Mouse (Mus musculus): ENCODE data around the gene Hectd2. TPM values are rescaled to one million over a fixed set of nuclear protein-coding genes. Genes with fewer than 3 reads are reported as not detected.

Hectd2 gene
- polyA plus RNA-seq, 2 experiments from 2014 or later, result 1.2 to 1.5 TPM

DNA sequence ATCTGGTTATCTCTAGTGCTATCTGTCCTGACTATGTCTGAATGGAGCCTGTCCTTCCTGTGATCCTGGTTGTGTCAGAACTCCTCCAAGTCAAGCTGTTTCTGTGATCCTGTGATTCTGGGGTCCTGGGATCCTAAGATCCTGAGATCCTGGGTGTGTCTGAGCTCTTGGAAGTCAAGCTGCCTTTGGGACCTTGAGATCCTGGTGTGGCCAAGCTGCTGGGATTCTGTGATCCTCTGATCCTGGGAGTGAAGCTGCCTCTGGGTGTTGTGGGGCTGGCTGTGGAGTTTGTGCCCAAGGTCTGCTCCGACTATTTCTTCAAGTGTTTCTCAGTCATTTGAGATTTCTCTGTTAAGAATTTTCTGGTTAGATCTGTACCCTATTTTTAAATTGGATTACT lies 98.2 kb downstream of the Hectd2 start:
- no peak for ATAC-seq

DNA sequence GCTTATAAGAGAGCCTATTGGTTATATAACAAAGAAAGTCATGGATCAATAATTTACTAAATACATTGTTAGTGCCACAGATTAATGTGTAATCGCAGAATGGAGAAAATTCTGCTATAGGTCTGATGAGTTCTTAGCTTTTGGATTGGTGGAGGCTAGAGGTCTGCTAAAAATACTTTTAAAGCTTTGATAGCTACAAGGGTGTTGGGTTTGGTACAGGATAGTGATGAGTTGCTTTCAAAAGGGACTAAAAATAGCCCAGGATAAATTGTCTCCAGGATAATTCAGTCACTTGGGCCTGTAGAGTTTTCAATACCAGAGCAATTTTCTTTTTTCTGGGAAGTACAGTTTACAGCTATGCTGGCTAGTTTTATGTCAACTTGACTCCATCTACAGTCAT lies 108.3 kb downstream of the Hectd2 start:
- ATAC-seq, result no peak

DNA sequence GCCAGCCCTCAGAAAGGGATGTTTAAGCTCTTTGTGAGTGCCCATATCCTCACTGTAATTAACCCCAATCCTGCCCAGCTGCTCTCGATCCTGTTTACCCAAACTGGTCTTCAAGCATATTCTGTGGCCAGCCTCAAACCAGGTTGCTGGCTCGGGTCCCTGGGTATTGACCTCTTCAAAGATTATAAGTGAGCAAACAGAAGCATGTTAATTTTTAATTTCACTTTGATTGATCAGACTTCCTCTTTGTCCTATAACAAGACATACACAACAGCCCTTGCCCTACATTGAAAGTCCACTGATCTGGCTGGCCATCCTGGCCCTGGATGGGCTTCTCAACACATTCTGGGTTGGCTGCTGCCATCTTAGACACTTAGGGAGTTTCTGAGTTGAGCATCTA lies 109.5 kb downstream of the Hectd2 start:
- ATAC-seq, result no peak

DNA sequence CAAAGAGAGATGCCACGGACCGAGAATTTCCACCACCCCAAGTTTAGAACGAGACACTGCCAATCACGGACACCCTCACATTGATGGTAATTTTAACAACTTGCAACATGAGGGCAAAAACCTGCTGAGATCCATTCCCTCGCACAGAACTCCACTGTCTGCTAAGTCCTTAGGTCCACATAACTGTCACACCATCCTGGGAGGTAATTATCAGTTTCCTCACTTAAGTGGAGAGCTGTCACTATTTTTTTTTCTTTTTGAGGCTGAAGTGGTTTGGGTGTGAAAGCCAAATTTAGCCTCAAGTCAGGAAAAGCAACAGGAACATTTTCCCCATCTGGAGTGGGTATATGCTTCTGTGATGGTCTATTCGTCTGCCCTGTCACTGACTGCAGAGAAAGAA lies 110.0 kb downstream of the Hectd2 start:
- no peak for ATAC-seq

DNA sequence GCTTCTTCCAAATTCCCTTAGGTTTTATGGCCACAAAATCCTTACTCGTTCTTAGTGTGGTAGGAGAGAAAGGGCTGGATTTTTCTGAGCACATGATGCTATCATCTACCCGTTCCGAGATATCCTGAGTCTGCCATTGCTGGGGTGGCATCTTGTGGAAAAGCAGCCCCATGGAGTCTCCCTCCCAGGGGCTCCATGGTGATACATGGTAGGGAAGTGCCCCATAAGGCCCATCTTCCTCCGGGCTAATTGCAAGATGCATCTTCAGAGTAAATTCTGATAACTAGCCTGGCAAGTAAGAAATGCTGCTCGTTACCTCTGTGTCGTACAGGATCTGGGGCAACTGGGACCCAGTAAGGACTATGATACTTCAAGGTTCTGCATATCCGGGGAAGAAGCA lies 110.8 kb downstream of the Hectd2 start:
- no peak for ATAC-seq

DNA sequence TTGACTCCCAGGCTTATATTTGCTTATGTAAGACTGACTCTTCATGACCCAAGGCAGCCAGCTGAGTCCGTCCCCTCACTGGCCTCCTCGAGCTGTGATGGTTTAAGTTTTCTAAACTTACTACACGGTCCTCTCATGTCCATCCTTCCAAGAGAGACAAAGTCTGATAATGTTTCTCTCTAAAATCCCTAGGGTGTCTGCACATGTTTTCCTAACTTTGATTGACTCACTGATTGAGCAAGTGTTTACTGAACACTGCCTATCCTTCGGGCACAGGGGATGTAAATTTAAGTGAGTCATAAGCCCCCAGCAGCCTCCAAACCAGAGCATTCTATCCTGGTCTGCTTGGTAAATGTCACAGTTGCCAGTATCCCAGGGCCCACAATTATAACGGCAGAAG lies 111.2 kb downstream of the Hectd2 start:
- no peak for ATAC-seq

DNA sequence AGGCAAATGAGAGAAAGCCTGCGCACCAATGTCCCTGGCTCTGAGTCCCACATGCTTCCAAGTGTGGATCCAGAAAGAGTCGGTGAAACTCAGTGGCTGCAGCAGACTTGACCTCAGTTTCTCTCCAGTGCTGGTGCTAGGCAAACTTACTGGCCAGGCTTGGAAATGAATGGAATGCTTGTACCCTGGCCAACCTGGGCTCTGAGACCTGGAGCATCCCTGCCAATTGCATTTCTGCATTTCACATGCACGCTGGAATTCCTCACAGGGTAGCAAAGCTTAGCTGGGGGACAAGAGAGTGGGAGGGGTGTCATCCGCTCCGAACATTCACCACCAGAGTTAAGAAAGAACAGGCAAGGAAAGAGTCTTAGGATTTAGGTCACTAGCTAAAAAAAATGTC lies 112.0 kb downstream of the Hectd2 start:
- ATAC-seq, result no peak

DNA sequence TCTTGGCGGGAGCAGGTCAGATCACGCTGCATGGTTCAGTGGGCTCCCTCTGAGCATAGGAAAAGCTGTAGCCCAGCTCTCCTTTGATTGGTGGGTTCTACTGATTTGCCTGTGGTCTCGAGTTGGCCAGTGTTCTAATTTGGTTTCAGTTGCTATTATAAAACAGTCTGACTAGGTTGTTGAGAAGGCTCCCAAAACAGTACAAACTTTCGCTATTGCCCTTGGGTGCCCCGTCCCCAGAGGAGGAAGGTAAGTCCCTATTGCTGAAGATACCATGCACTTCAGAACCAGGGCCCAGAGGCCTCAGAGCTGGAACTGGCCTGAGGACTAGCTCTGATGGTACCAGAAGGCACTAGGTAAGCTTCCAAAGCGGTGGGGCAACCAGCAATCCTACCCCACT lies 112.9 kb downstream of the Hectd2 start:
- no peak for ATAC-seq

DNA sequence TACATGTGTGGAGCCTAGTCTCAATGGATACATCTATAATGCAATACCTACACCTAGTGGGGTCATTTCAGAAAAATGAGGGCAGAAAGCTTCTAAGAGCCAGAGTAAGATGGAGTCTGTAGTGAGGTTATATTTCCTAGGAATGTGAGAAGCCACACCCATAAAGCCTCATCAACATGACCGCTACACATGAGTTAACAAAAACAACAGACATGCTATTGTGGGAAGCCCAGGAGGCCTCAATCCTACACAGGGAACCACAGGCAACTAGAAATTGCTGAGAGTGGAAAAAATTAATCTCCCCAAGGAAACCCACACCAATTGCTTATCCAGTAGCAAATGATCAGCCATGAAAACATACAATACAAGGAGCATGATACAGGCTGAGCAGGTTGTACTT lies 113.7 kb downstream of the Hectd2 start:
- ATAC-seq, result no peak

DNA sequence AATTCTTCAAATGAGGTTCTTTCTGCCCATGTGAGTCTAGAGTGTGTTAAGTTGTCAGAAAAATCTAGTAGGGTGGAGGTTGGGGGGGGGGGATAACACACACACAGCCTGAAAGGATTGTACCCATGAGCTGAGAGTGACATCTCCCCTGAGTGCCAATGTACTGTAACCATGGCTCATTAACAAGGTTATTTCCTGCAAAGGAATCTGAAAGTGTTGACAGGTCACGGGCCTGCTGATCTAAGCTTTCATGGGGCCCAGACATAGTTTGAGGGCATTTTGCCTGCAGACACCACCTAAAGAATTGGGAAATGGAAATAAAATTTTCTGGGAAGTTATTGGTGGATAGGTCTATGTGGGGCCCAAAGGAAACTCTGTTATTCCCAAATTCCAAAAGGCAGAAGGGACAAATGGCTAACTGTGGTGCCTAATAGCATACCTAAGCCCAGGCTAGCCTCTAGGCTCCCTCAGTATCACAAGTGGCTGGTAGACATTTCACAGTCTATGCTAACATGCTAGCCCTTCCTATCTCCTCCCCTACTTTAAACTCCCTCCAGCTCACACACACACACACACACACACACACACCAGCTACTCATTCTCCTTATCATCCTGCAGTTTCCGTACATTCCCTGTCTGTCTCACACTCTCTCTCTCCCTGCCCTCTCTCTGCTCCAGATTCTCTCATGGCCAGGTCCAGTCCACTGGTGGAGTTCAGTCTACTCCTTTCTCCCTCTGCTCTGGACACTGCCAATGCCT lies 114.6 kb downstream of the Hectd2 start:
- no peak for ATAC-seq

DNA sequence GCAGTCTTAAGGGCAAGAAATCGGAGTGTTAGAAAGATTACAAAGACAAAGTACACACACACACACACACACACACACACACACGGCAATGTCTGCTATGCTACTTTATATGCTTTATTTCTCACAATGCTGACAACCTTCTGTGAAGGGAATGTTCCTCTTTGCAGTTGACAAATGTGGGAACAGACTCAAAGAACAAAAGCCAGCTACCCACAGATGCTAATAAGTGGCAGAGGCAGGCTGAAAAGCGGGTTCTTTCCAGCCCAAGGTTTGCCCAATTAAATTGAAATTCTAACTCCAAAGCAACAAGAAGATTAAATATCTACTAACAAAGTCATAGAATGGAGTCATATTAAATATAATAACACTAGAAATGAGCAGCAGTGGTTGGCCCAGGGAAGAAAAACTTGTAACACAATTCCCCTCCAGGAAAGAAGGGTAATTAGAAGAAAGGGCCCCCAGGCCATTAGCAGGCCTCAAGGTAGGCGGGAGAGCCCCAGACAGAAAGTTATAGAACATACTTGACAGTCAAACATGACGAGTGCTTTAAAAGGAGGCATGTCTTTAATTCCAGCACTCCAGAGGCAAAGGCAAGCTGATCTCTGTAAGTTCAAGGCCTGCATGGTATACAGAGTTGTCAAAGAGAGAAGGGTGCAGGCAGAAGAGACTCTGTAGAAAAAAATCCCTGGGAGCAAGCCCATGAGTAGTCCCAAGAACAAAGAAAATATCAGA lies 115.4 kb downstream of the Hectd2 start:
- no peak for ATAC-seq

Other genes starting within 250 kb of the Hectd2 start
- gene Pcgf5, start 206.3 kb upstream of the Hectd2 start, polyA plus RNA-seq (2017; shearing (Covaris generic)), result 10 to 100 TPM; 43.5 to 51.8 TPM
- gene Ppp1r3c, start 182.0 kb downstream of the Hectd2 start, polyA plus RNA-seq (2017; shearing (Covaris generic)), result not detected

Data from CD4-positive, CD25-positive, alpha-beta regulatory T cell, adult 4 months (primary cell).